Mouse (Mus musculus): ENCODE data around the gene Tnks2. TPM values are rescaled to one million over a fixed set of nuclear protein-coding genes. Genes with fewer than 3 reads are reported as not detected.

Gene Tnks2
- polyA plus RNA-seq, 1 experiment from 2014 or later: 25.4 TPM

- Histone ChIP-seq H3K27me3 (replicated peaks; ENCODE audit: insufficient read depth, low read length) (no peaks in the 10 kb centered on the region), H3K4me1 (ENCODE audit: insufficient read depth, low read depth, low read length) (peaks cover 7% of the 10 kb centered on the region; the same call in 1 of the 2 replicates), H3K9me3 (ENCODE audit: low read length) (no peaks in the 10 kb centered on the region), H3K36me3 (ENCODE audit: insufficient read depth, low read length) (no peaks in the 10 kb centered on the region), H3K27ac (ENCODE audit: low read length) (peak overlapping the region; percentile 85), H3K9ac (replicated peaks; ENCODE audit: low read depth) (no peak overlapping the region), H3K4me2 (replicated peaks; ENCODE audit: low read depth, low read length) (no peak overlapping the region), H3K4me3 (ENCODE audit: low read depth, low read length) (no peak overlapping the region)
- peak; percentile 83 for TF ChIP-seq EP300 (IDR thresholded peaks at IDR 0.05)
- no peak for TF ChIP-seq CTCF (IDR thresholded peaks at IDR 0.05)
- peak; percentile 49 for ATAC-seq
- 39% methylated on average over 3 of the region's 3 CpGs for WGBS
- DNase-seq (ENCODE audit: low spot score): peak; percentile 87
These were observed 88.9 kb downstream of the Tnks2 start for GRCm38 (mm10) chr19:36922936-36923335.

- Histone ChIP-seq H3K9me3 (ENCODE audit: low read length) (no peaks in the 10 kb centered on the region), H3K36me3 (ENCODE audit: insufficient read depth, low read length) (no peaks in the 10 kb centered on the region), H3K4me2 (replicated peaks; ENCODE audit: low read depth, low read length) (peak within 1 kb of the TSS; percentile 84), H3K4me3 (ENCODE audit: low read depth, low read length) (peak within 1 kb of the TSS; percentile 96), H3K4me1 (ENCODE audit: insufficient read depth, low read depth, low read length) (peaks cover 11% of the 10 kb centered on the region; the same call in 1 of the 2 replicates), H3K27ac (ENCODE audit: low read length) (peak within 1 kb of the TSS; percentile 98), H3K9ac (replicated peaks; ENCODE audit: low read depth) (peak within 1 kb of the TSS; percentile 92), H3K27me3 (replicated peaks; ENCODE audit: insufficient read depth, low read length) (no peaks in the 10 kb centered on the region)
- ATAC-seq: peak; percentile 91
- WGBS: 4% methylated on average over 65 of the region's 98 CpGs
- DNase-seq (ENCODE audit: low spot score): peak; percentile 93
- peak; percentile 23; the same call in 1 of the 2 replicates for TF ChIP-seq CTCF (IDR thresholded peaks at IDR 0.05)
- no peak for TF ChIP-seq EP300 (IDR thresholded peaks at IDR 0.05)
These were observed 91.9 kb downstream of the Tnks2 start, which contains the start of gene Btaf1 for GRCm38 (mm10) chr19:36925671-36926552. Btaf1 (plus strand) TSS chr19:36926079.

GRCm38 (mm10) chr19:36926553-36927236 lies 92.7 kb downstream of the Tnks2 start:
- Histone ChIP-seq H3K9me3 (ENCODE audit: low read length) (no peaks in the 10 kb centered on the region), H3K9ac (replicated peaks; ENCODE audit: low read depth) (peak overlapping the region; percentile 92), H3K4me1 (ENCODE audit: insufficient read depth, low read depth, low read length) (peaks cover 11% of the 10 kb centered on the region; the same call in 1 of the 2 replicates), H3K27ac (ENCODE audit: low read length) (peak overlapping the region; percentile 98), H3K36me3 (ENCODE audit: insufficient read depth, low read length) (no peaks in the 10 kb centered on the region), H3K4me3 (ENCODE audit: low read depth, low read length) (peak overlapping the region; percentile 96), H3K27me3 (replicated peaks; ENCODE audit: insufficient read depth, low read length) (no peaks in the 10 kb centered on the region), H3K4me2 (replicated peaks; ENCODE audit: low read depth, low read length) (peak overlapping the region; percentile 84)
- ATAC-seq (no peak), DNase-seq (ENCODE audit: low spot score) (no peak)
- 2% methylated on average over 26 of the region's 26 CpGs for WGBS
- TF ChIP-seq EP300 (IDR thresholded peaks at IDR 0.05) (no peak), CTCF (IDR thresholded peaks at IDR 0.05) (no peak)

- TF ChIP-seq EP300 (IDR thresholded peaks at IDR 0.05) (no peak), CTCF (IDR thresholded peaks at IDR 0.05) (no peak)
- Histone ChIP-seq H3K36me3 (ENCODE audit: insufficient read depth, low read length) (no peaks in the 10 kb centered on the region), H3K9me3 (ENCODE audit: low read length) (no peaks in the 10 kb centered on the region), H3K27ac (ENCODE audit: low read length) (no peak overlapping the region), H3K27me3 (replicated peaks; ENCODE audit: insufficient read depth, low read length) (no peaks in the 10 kb centered on the region), H3K4me1 (ENCODE audit: insufficient read depth, low read depth, low read length) (peaks cover 11% of the 10 kb centered on the region; the same call in 1 of the 2 replicates), H3K4me3 (ENCODE audit: low read depth, low read length) (no peak overlapping the region), H3K4me2 (replicated peaks; ENCODE audit: low read depth, low read length) (no peak overlapping the region; the same call in 1 of the 2 replicates), H3K9ac (replicated peaks; ENCODE audit: low read depth) (no peak overlapping the region)
- ATAC-seq (no peak), DNase-seq (ENCODE audit: low spot score) (no peak)
- WGBS: 62% methylated on average over 6 of the region's 6 CpGs
These were observed 93.8 kb downstream of the Tnks2 start for GRCm38 (mm10) chr19:36927800-36928361.

- ATAC-seq (no peak), DNase-seq (ENCODE audit: low spot score) (no peak)
- Histone ChIP-seq H3K4me2 (replicated peaks; ENCODE audit: low read depth, low read length) (no peak overlapping the region), H3K9ac (replicated peaks; ENCODE audit: low read depth) (no peak overlapping the region), H3K4me1 (ENCODE audit: insufficient read depth, low read depth, low read length) (peaks cover 11% of the 10 kb centered on the region; the same call in 1 of the 2 replicates), H3K9me3 (ENCODE audit: low read length) (no peaks in the 10 kb centered on the region), H3K4me3 (ENCODE audit: low read depth, low read length) (no peak overlapping the region), H3K27ac (ENCODE audit: low read length) (no peak overlapping the region), H3K36me3 (ENCODE audit: insufficient read depth, low read length) (no peaks in the 10 kb centered on the region), H3K27me3 (replicated peaks; ENCODE audit: insufficient read depth, low read length) (no peaks in the 10 kb centered on the region)
- no peak for TF ChIP-seq EP300 (IDR thresholded peaks at IDR 0.05)
- TF ChIP-seq CTCF (IDR thresholded peaks at IDR 0.05): no peak
These were observed 95.8 kb downstream of the Tnks2 start for GRCm38 (mm10) chr19:36929816-36930215.

- H3K27me3 ChIP-seq (replicated peaks; ENCODE audit: insufficient read depth, low read length): no peaks in the 10 kb centered on the region
- H3K9ac ChIP-seq (replicated peaks; ENCODE audit: low read depth): no peak overlapping the region
- H3K4me2 ChIP-seq (replicated peaks; ENCODE audit: low read depth, low read length): no peak overlapping the region
- no peak overlapping the region for H3K4me3 ChIP-seq (ENCODE audit: low read depth, low read length)
- H3K27ac ChIP-seq (ENCODE audit: low read length): no peak overlapping the region
- DNase-seq (ENCODE audit: low spot score): no peak
- H3K36me3 ChIP-seq (ENCODE audit: insufficient read depth, low read length): no peaks in the 10 kb centered on the region
- no peaks in the 10 kb centered on the region for H3K9me3 ChIP-seq (ENCODE audit: low read length)
- ATAC-seq: no peak
- peaks cover 6% of the 10 kb centered on the region; the same call in 1 of the 2 replicates for H3K4me1 ChIP-seq (ENCODE audit: insufficient read depth, low read depth, low read length)
- TF ChIP-seq EP300 (IDR thresholded peaks at IDR 0.05) (no peak), CTCF (IDR thresholded peaks at IDR 0.05) (no peak)
These were observed 98.1 kb downstream of the Tnks2 start for GRCm38 (mm10) chr19:36932097-36932496.
